Mouse (Mus musculus) urinary bladder, postnatal 36 days (tissue): ENCODE data around the gene Snx9.
A peak's percentile ranks its signal among the peaks of the same experiment; 100 is the strongest.

Experiments used
- DNase-seq, 2 experiments: peaks; one replicate each; pipeline ENCODE4 v3.0.0; 2022; ENCODE audit warnings: low spot score in 2 of 2, mixed read lengths in 1 of 2

Snx9 gene

DNA sequence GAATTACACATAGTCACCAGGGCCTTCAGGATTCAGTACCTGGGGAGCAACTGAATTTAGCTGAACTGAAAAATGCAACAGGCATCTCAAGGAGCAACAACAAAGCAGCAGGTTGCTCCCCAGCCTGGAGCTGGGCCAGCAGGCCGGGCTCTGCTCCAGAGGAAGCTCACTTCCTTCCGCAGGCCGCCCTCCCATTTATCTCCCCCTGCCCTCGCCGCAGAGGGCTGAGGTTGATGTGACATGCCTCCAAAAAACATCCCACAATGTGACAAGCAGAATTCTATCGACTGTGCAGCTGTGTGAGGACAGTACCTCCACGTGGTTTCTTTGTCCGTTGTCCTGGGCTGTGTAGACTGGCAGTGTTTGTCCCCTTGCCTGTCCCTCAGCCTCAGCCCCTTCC lies 44.3 kb downstream of the Snx9 start:
- peak in 1 of 2 experiments; percentile 42 for DNase-seq

DNA sequence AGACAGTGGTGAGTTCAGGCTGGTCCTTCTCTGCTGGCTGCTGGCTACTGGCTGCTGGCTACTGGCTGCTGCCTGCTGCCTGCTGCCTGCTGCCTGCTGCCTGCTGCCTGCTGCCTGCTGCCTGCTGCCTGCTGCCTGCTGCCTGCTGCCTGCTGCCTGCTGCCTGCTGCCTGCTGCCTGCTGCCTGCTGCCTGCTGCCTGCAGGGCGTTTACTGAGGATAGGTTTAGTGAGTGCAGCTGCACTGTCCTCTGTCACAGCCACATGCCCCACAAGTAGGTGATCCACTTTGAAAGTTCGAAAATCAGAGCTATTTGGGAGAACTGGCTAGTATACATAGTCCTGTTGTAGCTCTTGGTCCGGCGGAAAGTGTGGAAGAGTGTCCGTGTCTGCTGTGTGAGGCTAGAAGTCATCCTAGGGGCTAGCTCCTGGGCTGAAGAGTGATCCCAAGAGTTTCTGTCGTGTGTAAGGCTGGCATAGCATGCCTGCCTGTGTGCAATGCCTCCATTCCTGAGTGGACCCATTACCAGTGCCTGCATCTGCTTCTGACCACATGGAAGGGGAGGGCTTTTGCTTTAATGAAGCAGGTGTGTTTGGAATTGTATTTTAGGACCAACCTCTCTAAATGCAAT lies 45.2 kb downstream of the Snx9 start:
- DNase-seq = no peak

DNA sequence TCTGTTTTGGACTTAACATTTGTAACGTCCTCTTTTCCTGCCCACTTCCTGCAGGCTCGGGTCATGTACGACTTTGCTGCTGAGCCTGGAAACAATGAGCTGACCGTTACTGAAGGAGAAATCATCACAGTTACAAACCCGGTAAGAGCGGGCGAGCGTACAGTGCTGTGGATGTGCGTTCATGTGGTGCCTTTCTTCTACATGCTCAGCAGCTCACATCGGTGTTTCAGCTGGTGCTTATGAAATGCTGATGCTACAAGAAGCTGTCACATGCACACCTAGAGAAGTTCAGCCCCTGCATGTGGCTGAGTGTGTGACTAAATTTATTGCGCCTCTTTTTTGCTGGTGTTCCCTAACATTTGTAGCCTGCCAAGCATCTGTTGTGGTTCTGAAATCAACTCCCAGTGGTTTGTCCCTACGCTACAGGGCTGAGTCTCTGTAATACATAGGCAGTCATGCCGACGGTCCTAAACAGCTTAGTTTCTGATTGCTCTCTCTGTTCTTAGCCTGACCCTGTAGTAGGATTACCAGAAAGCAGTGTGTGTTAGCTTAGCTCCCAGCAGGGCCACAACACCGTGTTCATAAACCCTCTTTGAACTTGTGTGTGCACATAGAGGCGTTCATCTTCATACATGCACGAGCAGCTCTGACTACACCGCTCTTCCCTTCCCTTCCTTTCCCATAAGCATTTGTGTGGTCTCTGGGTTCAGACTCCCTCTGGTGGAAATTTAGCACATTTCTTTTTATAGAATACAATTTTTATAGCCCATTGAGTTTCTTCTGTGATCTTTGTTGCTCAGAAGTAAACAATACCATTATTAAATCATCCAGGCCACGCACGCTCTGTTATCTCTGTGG lies 46.0 kb downstream of the Snx9 start:
- DNase-seq = no peak

DNA sequence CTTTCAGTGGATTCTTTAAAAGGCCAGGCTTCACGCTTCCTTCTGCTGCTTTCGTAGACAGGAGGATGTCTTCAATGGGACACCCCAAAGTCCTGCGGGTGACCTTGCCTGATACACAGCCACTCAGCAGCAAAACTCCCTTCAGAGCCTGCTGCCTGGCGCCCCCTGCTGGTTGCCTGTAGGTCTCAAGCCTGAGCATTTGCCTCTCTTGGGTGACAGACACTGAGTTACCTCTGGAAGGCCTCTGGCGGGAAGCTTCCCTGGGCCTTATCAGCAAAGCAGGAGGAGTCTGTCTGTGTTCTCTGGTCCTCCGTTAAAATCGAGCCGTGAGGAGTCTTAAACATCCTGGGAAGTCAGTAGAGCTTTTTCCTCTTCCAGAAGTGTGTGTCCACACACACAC lies 49.3 kb downstream of the Snx9 start:
- peak; percentile 69 to 87 for DNase-seq

DNA sequence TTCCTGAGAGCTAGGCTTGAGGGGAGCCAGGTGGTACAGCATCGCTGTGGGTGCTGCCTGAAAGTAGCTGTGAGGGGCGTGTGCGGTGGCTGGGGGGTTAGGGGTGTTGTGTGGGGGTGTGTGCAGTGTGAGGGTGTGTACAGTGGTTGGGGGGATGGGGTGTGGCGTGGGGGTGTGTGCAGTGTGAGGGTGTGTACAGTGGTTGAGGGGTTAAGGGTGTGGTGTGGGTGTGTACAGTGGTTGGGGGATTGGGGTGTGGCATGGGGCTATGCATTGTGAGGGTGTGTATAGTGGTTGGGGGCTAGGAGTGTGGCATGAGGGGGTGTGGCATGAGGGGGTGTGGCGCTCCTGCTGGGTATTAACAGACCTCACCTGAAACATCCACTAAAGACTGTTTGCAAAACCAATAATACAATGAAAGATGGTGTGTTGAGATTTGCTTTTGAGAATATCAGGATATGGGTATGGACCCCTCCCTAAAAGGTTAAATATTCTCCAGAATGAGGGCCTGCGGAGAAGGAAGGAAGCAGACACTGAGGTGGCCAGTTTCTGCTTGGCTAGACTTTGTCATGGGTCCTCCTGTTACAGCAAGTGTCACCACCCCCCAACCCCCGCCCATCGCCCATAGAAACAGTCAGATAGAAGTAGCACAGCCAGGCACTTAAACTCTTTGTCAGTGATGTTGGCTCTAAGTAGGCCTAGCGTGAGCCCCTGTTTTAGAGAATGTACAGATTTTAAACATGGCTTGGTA lies 51.0 kb downstream of the Snx9 start:
- DNase-seq = no peak

DNA sequence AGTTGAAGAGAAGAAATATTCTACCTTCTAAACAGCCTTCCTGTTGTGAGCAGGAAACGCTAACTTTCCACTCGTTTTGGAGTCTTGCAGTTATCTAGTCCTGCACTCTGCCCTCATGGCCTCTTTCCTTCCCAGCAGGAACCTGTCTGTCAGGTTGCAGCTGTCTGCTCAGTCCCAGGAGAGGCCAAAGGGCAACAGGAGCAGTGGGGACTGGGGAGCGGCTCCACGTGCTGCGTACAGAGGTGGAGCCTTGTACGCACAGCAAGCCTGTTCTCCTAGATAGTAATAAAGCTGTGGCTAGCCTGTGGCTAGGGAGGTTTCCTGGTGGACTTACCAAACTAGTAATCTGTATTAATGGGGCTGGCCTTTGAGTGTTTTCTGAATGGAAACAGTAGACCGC lies 52.0 kb downstream of the Snx9 start:
- DNase-seq = peak; percentile 47 to 66

DNA sequence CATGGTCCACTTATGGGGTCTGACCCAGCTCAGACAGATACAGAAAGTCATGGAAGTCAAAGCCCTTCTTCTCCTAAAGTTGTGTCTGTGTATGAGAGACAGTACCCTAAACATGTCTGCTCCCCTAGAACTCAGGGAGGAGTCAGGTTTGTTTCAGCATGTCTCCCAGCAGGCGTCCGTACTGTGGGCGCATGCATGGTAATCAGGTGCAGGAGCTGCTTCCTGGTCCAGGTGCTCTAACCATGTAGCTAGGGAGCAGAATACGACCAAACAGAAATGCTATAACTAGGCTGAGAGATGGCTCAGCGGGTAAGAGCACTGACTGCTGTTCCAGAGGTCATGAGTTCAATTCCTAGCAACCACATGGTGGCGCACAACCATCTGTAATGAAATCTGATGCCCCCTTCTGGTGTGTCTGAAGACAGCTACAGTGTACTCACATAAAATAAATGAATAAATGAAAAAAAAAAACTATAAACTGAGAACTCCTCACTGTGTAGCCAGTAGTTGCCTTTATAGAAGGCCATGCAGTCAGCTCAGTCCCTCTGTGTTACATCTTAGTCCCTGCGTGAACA lies 52.5 kb downstream of the Snx9 start:
- no peak for DNase-seq

DNA sequence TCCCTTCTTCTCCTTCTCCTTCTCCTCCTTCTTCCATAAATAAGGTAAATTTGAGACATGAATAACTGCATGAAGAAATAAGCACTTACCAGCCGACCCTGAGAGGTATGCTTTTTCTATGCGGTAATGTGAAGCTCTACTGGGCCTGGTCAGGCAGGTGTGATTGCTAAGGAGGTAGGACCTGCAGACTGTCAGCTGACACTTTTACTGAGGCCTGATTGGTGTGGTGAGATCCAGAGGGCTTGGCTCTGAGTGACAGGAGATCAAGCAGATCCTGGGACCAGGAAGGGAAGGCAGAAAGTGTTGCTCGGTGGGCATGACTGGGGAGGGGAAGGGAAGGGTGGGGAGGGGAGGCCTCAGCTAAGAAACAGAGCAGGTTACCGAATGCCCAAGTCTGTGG lies 54.9 kb downstream of the Snx9 start:
- no peak for DNase-seq

DNA sequence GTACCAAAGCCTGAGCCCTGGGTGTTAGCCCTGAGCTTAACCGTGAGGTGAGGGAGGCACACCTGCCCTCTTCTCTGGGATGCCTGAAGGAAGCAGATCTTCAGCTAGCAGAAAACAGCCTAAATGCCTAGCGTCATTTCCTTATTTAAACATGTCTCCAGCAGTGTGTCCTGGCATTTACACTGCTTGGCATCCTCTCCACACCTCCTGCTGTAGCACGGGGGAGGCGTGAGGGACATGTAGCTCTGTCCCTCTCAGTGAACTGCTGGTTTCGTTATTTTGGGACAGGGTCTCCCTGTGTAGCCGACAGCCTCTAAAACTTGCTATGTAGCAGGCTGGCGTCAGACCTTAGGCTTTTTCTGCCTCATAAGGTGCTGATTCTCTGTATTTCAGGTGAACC lies 55.5 kb downstream of the Snx9 start:
- no peak for DNase-seq

DNA sequence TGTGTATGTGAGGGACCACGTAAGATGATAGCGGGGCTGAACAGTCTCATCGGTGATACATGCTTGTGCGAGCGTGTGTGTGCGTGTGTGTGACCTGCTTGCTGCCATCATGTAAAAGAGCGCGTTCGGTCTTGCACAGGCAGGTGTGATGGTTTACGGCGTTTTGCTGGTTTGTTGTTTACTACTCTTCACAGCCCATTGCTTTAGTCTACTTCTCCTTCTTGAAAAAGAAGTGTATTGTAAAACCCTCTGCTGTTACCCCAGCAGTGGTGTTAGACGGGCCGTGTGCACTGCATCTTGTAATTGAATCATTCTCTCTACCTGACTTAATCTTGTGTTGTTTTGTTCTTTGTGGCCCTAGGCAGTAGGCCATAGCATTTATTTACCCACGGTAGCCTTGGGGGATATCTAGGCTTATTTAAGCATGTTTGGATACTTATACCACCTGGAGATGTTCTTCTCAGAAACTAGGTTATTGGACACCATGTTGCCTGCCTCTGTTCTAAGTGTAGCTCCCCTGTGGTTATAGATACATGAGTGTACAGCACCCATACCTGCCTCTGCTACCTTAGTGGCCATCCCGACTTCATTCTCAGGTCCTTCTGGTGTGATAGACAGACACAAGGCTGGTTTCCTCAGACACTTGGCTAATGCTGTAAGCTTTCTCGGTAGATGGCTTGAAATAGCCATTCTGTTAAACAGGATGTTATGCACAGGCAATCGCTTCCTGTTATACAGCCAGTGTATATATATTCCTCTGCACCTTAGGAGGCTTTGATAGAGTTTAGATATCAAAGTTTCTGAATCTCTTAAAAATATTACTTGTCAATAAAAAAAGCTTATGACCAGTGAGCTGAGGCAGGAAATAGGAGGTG lies 56.4 kb downstream of the Snx9 start:
- no peak for DNase-seq

DNA sequence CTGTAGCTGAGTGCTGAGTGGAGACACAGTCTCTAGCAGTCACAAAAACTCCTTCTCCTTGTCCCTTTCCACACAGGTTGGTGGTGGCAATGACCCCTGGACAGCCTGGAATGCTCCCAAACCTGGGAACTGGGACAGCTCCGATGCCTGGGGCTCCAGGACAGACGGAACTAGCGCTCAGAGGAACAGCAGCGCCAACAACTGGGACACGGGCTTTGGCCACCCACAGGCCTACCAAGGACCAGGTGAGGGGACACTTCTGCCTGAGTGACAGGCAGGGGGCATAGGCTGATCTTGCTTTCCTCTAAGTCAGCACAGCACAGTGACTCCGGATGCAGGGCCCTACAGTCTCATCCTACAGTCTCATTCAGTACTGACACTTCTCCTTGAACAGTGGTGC lies 58.1 kb downstream of the Snx9 start:
- DNase-seq = no peak

DNA sequence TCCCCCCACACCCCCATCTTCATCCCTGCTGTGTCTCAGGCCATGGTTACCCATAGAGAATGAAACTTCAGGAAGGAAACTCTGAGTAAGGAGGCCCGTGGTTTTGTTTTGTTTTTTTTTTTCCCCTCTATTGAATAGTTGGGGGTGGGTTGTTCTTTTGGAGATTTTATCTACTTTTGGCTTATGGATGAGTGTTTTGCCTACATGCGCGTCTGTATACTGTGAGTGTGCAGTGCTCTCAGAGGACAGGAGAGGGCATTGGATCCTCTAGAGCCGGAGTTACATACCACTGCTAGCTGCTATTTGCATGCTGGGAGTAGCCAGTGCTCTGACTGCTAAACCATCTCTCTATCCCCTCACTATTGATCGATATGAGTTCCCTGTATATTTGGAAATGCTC lies 60.3 kb downstream of the Snx9 start:
- no peak for DNase-seq

DNA sequence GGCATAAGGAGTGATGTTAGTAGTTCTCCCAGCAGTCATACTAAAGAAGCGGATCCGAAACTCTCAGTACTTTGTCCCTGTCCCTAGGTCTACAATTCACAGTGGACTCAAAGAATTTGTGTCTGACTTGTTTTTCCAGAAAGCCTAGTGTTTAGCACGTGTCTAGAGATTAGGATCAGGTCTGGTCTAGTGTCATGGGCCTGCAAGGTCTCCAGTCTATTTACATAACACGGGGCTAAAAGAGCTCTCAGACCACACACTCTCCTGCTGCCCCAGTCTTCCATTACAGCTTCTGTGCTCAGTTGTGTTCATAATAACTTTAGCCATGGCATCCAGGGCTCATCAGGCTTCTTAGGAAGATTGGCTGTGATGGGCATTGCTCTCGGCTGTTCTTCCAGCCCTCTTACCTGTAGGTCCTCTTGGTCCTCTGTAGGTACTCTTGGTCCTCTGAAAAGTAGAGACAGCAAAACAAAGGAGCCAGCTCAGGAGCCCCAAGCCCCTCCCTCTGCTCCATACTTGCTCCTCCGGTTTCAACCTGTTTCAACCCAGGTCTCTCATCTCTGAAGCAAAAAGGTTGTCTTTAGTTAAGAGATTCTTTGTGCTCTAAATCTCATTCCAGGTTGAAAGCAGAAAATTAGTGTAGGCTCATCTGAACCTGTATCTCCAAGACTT lies 62.6 kb downstream of the Snx9 start:
- peak in 1 of 2 experiments; percentile 47 for DNase-seq

DNA sequence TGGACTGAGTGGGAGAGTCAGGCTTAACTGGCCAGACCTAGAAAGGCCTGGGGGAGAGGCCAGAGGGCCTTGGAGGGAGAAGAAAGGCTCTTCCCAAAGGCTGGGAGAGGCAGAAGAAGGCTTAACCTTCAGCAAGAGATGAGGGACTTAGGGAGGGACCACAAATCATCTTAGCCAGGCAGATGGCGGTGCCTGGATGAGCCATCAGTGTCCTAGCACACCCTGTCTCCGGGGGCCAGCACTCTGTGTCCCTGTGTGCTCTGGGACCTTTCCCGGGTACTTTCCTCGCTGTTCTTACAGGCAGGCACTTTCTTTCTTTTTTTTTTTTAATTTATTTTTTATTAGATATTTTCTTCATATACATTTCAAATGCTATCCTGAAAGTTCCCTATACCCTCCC lies 68.6 kb downstream of the Snx9 start:
- DNase-seq = no peak

DNA sequence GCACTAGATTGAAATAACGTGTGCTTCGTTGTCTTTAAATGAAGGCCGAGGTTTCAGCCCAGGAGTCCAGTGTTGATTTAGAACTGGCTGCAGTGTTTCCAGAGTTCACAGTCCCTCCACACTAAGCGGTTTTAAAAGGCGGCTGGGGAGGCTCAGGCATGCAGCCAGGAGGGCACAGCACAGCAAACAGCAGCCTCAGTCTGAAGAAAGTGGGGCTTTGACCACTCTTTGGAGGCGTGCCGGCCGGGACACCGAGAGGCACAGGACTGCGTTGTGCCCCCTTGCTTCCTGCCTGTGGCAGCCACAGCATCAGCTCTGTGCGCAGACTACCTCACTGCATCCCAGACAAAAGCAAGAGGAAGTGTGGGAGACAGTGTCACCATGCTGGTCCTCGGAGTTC lies 70.5 kb downstream of the Snx9 start:
- no peak for DNase-seq

DNA sequence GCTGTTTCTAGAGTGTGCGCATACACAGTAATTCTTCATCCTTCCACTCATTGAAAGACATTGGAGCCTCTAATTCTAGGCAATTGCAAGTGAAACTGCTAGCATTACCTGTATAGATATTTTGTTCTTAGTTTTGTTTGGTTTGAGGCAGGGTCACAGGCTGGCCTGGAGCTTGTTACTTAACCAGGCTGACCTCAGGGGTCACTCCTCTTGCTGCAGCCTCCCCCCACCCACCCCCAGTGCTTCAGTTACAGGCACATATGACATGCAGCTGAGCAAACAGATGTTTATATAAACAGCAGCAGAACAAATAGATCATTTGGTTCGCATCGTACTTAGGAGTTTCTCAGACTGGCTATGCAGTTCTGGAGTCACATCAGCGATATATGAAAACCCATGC lies 71.7 kb downstream of the Snx9 start:
- DNase-seq = no peak

DNA sequence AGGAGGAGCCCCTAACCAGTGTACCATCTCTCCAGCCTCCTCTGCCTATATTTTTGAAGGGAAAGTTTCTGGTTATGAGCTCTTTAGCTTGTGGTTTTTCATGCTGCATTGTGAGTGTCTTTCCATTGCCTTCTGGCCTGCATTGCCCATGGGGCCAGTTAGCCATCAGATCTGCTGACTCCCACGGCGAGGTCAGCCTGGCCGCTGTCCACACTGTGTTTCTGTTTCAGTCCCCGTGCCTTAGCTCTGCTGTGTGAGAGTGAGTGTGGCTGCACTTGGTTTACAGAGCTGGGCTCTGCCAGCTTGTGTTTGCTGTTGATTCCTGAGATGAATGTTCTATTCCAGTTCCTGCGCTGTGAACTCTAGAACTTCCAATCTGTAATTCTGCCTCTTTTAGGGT lies 73.1 kb downstream of the Snx9 start:
- DNase-seq = peak in 1 of 2 experiments; percentile 59

DNA sequence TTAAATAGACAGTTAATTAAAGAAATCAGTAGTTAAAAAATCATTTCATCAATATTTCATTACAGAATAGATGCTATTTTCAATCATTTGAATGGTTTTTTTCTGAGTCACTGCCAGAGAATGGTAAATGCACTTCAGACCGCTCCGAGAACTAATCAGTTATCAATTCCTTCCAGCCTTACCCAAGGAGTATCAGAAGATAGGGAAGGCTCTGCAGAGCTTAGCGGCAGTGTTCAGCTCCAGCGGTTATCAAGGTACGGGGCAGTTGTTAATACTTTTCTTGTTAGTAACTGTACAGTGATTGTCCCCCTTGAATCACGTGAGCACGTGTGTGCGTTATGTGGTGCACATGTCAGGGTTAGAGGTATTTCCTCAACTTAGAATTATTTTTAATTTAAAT lies 80.8 kb downstream of the Snx9 start:
- DNase-seq = no peak

DNA sequence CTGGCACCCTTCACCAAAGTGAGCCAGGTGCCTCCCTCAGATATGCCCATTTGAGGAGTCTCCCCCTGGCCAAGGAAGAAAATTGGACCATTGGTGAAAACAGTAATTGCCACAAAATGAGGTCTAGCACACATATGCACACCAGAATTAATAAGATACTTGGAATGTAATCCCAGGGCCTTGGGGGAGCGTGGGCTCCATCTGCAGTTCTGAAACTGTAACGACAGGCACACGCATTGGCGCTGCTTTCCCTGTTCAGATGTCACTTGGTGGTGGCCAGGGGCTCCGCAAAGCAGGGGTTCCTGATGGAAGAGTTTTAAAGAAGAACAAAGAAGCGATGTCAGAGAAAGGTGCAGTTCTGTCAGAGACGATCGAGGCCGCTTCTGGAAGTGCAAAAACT lies 82.2 kb downstream of the Snx9 start:
- DNase-seq = no peak

DNA sequence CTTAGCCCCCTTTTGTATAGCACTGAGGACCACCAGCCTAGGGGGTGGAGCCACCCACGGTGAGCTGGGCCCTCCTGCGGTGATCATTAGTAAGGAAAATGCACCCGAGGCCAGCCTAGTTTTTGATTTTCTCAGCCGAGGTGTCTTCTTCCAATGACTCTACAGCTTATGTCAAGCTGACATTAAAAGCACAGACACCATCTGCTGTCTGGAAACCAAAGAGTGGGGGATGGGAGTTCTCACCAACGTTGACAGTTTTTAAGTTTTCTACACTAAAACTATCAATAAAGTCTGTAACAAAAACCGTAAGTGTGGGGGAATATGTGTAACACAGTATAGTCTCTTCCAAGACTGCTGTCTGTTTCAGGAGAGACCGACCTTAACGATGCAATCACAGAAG lies 83.1 kb downstream of the Snx9 start:
- DNase-seq = no peak

DNA sequence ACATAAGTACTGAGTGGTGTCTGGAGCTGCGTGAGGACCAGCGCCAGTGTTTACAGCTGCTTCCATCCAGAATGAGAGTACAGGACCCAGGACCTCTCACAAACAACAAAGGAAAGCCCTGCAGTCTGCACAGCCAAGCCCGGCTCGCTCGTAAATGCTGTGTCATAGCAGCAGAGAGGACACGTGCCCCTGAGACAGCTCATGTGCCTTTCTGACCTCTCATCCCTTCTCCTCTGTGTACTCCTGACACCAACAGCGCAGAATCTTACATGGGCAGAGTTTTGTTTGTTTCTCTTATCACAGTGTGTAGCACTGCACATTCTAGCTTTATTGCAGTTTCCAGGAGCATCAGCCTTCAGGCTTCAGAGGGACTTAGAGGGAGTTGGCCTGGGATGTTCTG lies 85.6 kb downstream of the Snx9 start:
- DNase-seq = peak in 1 of 2 experiments; percentile 25
